Mouse (Mus musculus): Measurements from ENCODE around the gene Cggbp1.
"Not testable (repeated sequence)": the region's sequence is repeated elsewhere in the genome, so short reads cannot be mapped to it uniquely, and the experiment has no call there.

The Cggbp1 gene

GRCm38 (mm10) chr16:64851563-64852362, at the start of gene Cggbp1, which contains the start of gene Zfp654:
Gene Cggbp1 (plus strand): TSS chr16:64851996.
Gene Zfp654 (minus strand): TSS chr16:64851652.
- peak; percentile 100 for DNase-seq

GRCm38 (mm10) chr16:64803041-64803440, 48.8 kb upstream of the Cggbp1 start:
- no peak for DNase-seq

- no peak for DNase-seq
Observed at GRCm38 (mm10) chr16:64817094-64817765, 34.6 kb upstream of the Cggbp1 start.

GRCm38 (mm10) chr16:64823890-64824289, 27.9 kb upstream of the Cggbp1 start:
- DNase-seq = no peak

GRCm38 (mm10) chr16:64824474-64824873, 27.3 kb upstream of the Cggbp1 start:
- DNase-seq = no peak

GRCm38 (mm10) chr16:64830291-64830690, 21.5 kb upstream of the Cggbp1 start:
- no peak for DNase-seq

- DNase-seq = no peak
Observed at GRCm38 (mm10) chr16:64835996-64836545, 15.7 kb upstream of the Cggbp1 start.

- DNase-seq = no peak
Observed at GRCm38 (mm10) chr16:64836709-64837108, 15.1 kb upstream of the Cggbp1 start.

GRCm38 (mm10) chr16:64841481-64842373, 10.1 kb upstream of the Cggbp1 start:
- DNase-seq = no peak

GRCm38 (mm10) chr16:64842374-64842729, 9.4 kb upstream of the Cggbp1 start:
- DNase-seq = no peak

- no peak for DNase-seq
Observed at GRCm38 (mm10) chr16:64845947-64846346, 5.8 kb upstream of the Cggbp1 start.

GRCm38 (mm10) chr16:64850287-64851084, 1.3 kb upstream of the Cggbp1 start:
- peak; percentile 20 for DNase-seq

GRCm38 (mm10) chr16:64851085-64851562, 672 bp upstream of the Cggbp1 start:
- DNase-seq = no peak

GRCm38 (mm10) chr16:64852441-64852871, 660 bp downstream of the Cggbp1 start:
- peak; percentile 63 for DNase-seq

- DNase-seq = no peak
Observed at GRCm38 (mm10) chr16:64852891-64853290, 1.1 kb downstream of the Cggbp1 start.

GRCm38 (mm10) chr16:64856946-64857345, 5.2 kb downstream of the Cggbp1 start:
- no peak for DNase-seq

- not testable (repeated sequence) for DNase-seq
Observed at GRCm38 (mm10) chr16:64865841-64866240, 14.0 kb downstream of the Cggbp1 start.

- no peak for DNase-seq
Observed at GRCm38 (mm10) chr16:64868613-64869012, 16.8 kb downstream of the Cggbp1 start.

GRCm38 (mm10) chr16:64869621-64870020, 17.8 kb downstream of the Cggbp1 start:
- no peak for DNase-seq

GRCm38 (mm10) chr16:64872296-64872695, 20.5 kb downstream of the Cggbp1 start:
- no peak for DNase-seq

- DNase-seq = no peak
Observed at GRCm38 (mm10) chr16:64872841-64873240, 21.0 kb downstream of the Cggbp1 start.

All from kidney, adult 18-20 months (tissue).